Mouse (Mus musculus): ENCODE measurements around the gene Txk. TPM values are rescaled to one million over a fixed set of nuclear protein-coding genes. Genes with fewer than 3 reads are reported as not detected.

Txk gene
- polyA plus RNA-seq (2016; fragmentation: Nextera tagmentation; extraction: Ambion mirVana) = not detected in 2 replicates

GRCm38 (mm10) chr5:72752585-72752984 lies at the start of gene Txk:
TSS of gene Txk (minus strand) at chr5:72752777.
- H3K27ac ChIP-seq = no peak within 1 kb of the TSS
- no peak for ATAC-seq (ENCODE audit: insufficient number of reproducible peaks, insufficient read depth, low FRiP score, low TSS enrichment, low read depth)
- no peak within 1 kb of the TSS for H3K9ac ChIP-seq (replicated peaks)
- WGBS = 82% methylated on average over 5 of the region's 5 CpGs
- H3K4me1 ChIP-seq (replicated peaks) = no peaks in the 10 kb centered on the region
- no peak within 1 kb of the TSS for H3K4me3 ChIP-seq (replicated peaks)
- H3K4me2 ChIP-seq = no peak within 1 kb of the TSS
- H3K9me3 ChIP-seq = no peaks in the 10 kb centered on the region
- H3K36me3 ChIP-seq = no peaks in the 10 kb centered on the region
- H3K27me3 ChIP-seq = no peaks in the 10 kb centered on the region

GRCm38 (mm10) chr5:72798563-72798962 lies 46.0 kb upstream of the Txk start:
- Histone ChIP-seq H3K4me1 (replicated peaks) (peaks cover 6% of the 10 kb centered on the region; the same call in 1 of the 2 replicates), H3K27me3 (peaks cover 6% of the 10 kb centered on the region; the same call in 1 of the 2 replicates), H3K4me3 (replicated peaks) (no peak overlapping the region), H3K36me3 (no peaks in the 10 kb centered on the region), H3K4me2 (no peak overlapping the region), H3K9me3 (no peaks in the 10 kb centered on the region), H3K27ac (no peak overlapping the region), H3K9ac (replicated peaks) (no peak overlapping the region)
- WGBS = 79% methylated on average over 4 of the region's 4 CpGs
- ATAC-seq (ENCODE audit: insufficient number of reproducible peaks, insufficient read depth, low FRiP score, low TSS enrichment, low read depth) = no peak

GRCm38 (mm10) chr5:72796186-72796613 lies 43.6 kb upstream of the Txk start:
- Histone ChIP-seq H3K4me3 (replicated peaks) (no peak overlapping the region), H3K4me2 (no peak overlapping the region), H3K9me3 (no peaks in the 10 kb centered on the region), H3K27ac (0 out of 2 replicates have a peak overlapping the region, but pooled peaks have one; percentile 35), H3K27me3 (peaks cover 12% of the 10 kb centered on the region), H3K36me3 (no peaks in the 10 kb centered on the region), H3K9ac (replicated peaks) (no peak overlapping the region), H3K4me1 (replicated peaks) (peaks cover 15% of the 10 kb centered on the region)
- 70% methylated on average over 14 of the region's 14 CpGs for WGBS
- no peak for ATAC-seq (ENCODE audit: insufficient number of reproducible peaks, insufficient read depth, low FRiP score, low TSS enrichment, low read depth)

- no peak overlapping the region for H3K4me3 ChIP-seq (replicated peaks)
- no peak for ATAC-seq (ENCODE audit: insufficient number of reproducible peaks, insufficient read depth, low FRiP score, low TSS enrichment, low read depth)
- H3K9ac ChIP-seq (replicated peaks) = no peak overlapping the region
- H3K27ac ChIP-seq = no peak overlapping the region
- no peaks in the 10 kb centered on the region for H3K36me3 ChIP-seq
- H3K9me3 ChIP-seq = no peaks in the 10 kb centered on the region
- H3K27me3 ChIP-seq = peaks cover 12% of the 10 kb centered on the region
- peaks cover 18% of the 10 kb centered on the region for H3K4me1 ChIP-seq (replicated peaks)
- no peak overlapping the region for H3K4me2 ChIP-seq
- WGBS = 84% methylated on average over 3 of the region's 3 CpGs
Measured at GRCm38 (mm10) chr5:72793309-72793850, 40.8 kb upstream of the Txk start.

- Histone ChIP-seq H3K36me3 (no peaks in the 10 kb centered on the region), H3K4me2 (peak overlapping the region; percentile 15; the same call in 1 of the 2 replicates), H3K9me3 (no peaks in the 10 kb centered on the region), H3K4me3 (replicated peaks) (no peak overlapping the region), H3K27me3 (peaks cover 12% of the 10 kb centered on the region), H3K9ac (replicated peaks) (no peak overlapping the region), H3K4me1 (replicated peaks) (peaks cover 18% of the 10 kb centered on the region), H3K27ac (no peak overlapping the region)
- no peak; the same call in 1 of the 2 replicates for ATAC-seq (ENCODE audit: insufficient number of reproducible peaks, insufficient read depth, low FRiP score, low TSS enrichment, low read depth)
- 18% methylated on average over 6 of the region's 6 CpGs for WGBS
Measured at GRCm38 (mm10) chr5:72791789-72792188, 39.2 kb upstream of the Txk start.

- Histone ChIP-seq H3K9ac (replicated peaks) (no peak overlapping the region), H3K4me1 (replicated peaks) (peaks cover 17% of the 10 kb centered on the region), H3K27me3 (peaks cover 12% of the 10 kb centered on the region), H3K9me3 (no peaks in the 10 kb centered on the region), H3K4me2 (peak overlapping the region; percentile 15; the same call in 1 of the 2 replicates), H3K4me3 (replicated peaks) (no peak overlapping the region), H3K36me3 (no peaks in the 10 kb centered on the region), H3K27ac (no peak overlapping the region)
- ATAC-seq (ENCODE audit: insufficient number of reproducible peaks, insufficient read depth, low FRiP score, low TSS enrichment, low read depth) = no peak
- 32% methylated on average over 4 of the region's 4 CpGs for WGBS
Measured at GRCm38 (mm10) chr5:72791386-72791785, 38.8 kb upstream of the Txk start.

- 49% methylated on average over 4 of the region's 4 CpGs for WGBS
- no peaks in the 10 kb centered on the region for H3K9me3 ChIP-seq
- no peaks in the 10 kb centered on the region for H3K4me1 ChIP-seq (replicated peaks)
- no peak overlapping the region for H3K4me2 ChIP-seq
- ATAC-seq (ENCODE audit: insufficient number of reproducible peaks, insufficient read depth, low FRiP score, low TSS enrichment, low read depth) = no peak
- no peak overlapping the region for H3K4me3 ChIP-seq (replicated peaks)
- H3K36me3 ChIP-seq = no peaks in the 10 kb centered on the region
- no peak overlapping the region for H3K27ac ChIP-seq
- no peak overlapping the region for H3K9ac ChIP-seq (replicated peaks)
- no peaks in the 10 kb centered on the region for H3K27me3 ChIP-seq
Measured at GRCm38 (mm10) chr5:72785451-72785850, 32.9 kb upstream of the Txk start.

GRCm38 (mm10) chr5:72784719-72785118 lies 32.1 kb upstream of the Txk start:
- Histone ChIP-seq H3K27ac (no peak overlapping the region), H3K9ac (replicated peaks) (no peak overlapping the region), H3K9me3 (no peaks in the 10 kb centered on the region), H3K4me2 (no peak overlapping the region), H3K27me3 (no peaks in the 10 kb centered on the region), H3K4me3 (replicated peaks) (no peak overlapping the region), H3K36me3 (no peaks in the 10 kb centered on the region), H3K4me1 (replicated peaks) (no peaks in the 10 kb centered on the region)
- 73% methylated on average over 3 of the region's 3 CpGs for WGBS
- no peak for ATAC-seq (ENCODE audit: insufficient number of reproducible peaks, insufficient read depth, low FRiP score, low TSS enrichment, low read depth)

GRCm38 (mm10) chr5:72783957-72784356 lies 31.4 kb upstream of the Txk start:
- 73% methylated on average over 8 of the region's 8 CpGs for WGBS
- Histone ChIP-seq H3K4me2 (no peak overlapping the region), H3K9me3 (no peaks in the 10 kb centered on the region), H3K27ac (no peak overlapping the region), H3K27me3 (no peaks in the 10 kb centered on the region), H3K36me3 (no peaks in the 10 kb centered on the region), H3K4me1 (replicated peaks) (no peaks in the 10 kb centered on the region), H3K4me3 (replicated peaks) (no peak overlapping the region), H3K9ac (replicated peaks) (no peak overlapping the region)
- no peak for ATAC-seq (ENCODE audit: insufficient number of reproducible peaks, insufficient read depth, low FRiP score, low TSS enrichment, low read depth)

- ATAC-seq (ENCODE audit: insufficient number of reproducible peaks, insufficient read depth, low FRiP score, low TSS enrichment, low read depth) = no peak
- Histone ChIP-seq H3K27me3 (no peaks in the 10 kb centered on the region), H3K36me3 (no peaks in the 10 kb centered on the region), H3K4me3 (replicated peaks) (no peak overlapping the region), H3K9me3 (no peaks in the 10 kb centered on the region), H3K4me2 (no peak overlapping the region), H3K4me1 (replicated peaks) (no peaks in the 10 kb centered on the region), H3K27ac (no peak overlapping the region), H3K9ac (replicated peaks) (no peak overlapping the region)
- WGBS = 86% methylated on average over 7 of the region's 7 CpGs
Measured at GRCm38 (mm10) chr5:72783123-72783522, 30.5 kb upstream of the Txk start.

GRCm38 (mm10) chr5:72781776-72782175 lies 29.2 kb upstream of the Txk start:
- H3K27me3 ChIP-seq = no peaks in the 10 kb centered on the region
- no peak overlapping the region for H3K4me2 ChIP-seq
- ATAC-seq (ENCODE audit: insufficient number of reproducible peaks, insufficient read depth, low FRiP score, low TSS enrichment, low read depth) = no peak
- 84% methylated on average over 11 of the region's 11 CpGs for WGBS
- H3K4me1 ChIP-seq (replicated peaks) = no peaks in the 10 kb centered on the region
- H3K9ac ChIP-seq (replicated peaks) = no peak overlapping the region
- no peak overlapping the region for H3K27ac ChIP-seq
- H3K36me3 ChIP-seq = no peaks in the 10 kb centered on the region
- H3K4me3 ChIP-seq (replicated peaks) = no peak overlapping the region
- H3K9me3 ChIP-seq = no peaks in the 10 kb centered on the region

GRCm38 (mm10) chr5:72776595-72776994 lies 24.0 kb upstream of the Txk start:
- no peaks in the 10 kb centered on the region for H3K9me3 ChIP-seq
- no peak overlapping the region for H3K9ac ChIP-seq (replicated peaks)
- H3K4me1 ChIP-seq (replicated peaks) = no peaks in the 10 kb centered on the region
- H3K27ac ChIP-seq = no peak overlapping the region
- no peak for ATAC-seq (ENCODE audit: insufficient number of reproducible peaks, insufficient read depth, low FRiP score, low TSS enrichment, low read depth)
- no peaks in the 10 kb centered on the region for H3K27me3 ChIP-seq
- no peak overlapping the region for H3K4me3 ChIP-seq (replicated peaks)
- 92% methylated on average over 2 of the region's 2 CpGs for WGBS
- H3K4me2 ChIP-seq = no peak overlapping the region
- H3K36me3 ChIP-seq = no peaks in the 10 kb centered on the region

Data from limb, embryonic 12.5 days (tissue).